Mouse (Mus musculus): Measurements from ENCODE around the gene Dppa1. TPM values are rescaled to one million over a fixed set of nuclear protein-coding genes. Genes with fewer than 3 reads are reported as not detected.

Gene Dppa1
- total RNA-seq, 2 experiments from 2014 or later, result not detected

GRCm38 (mm10) chr11:46561096-46561495, 68.0 kb downstream of the Dppa1 start:
- no peak for ATAC-seq (replicated peaks; ENCODE audit: poor library complexity)

Other genes starting within 250 kb of the Dppa1 start
- 0.91 TPM in 1 of 2 replicates, not detected in the other for gene Itk, start 239.7 kb downstream of the Dppa1 start, total RNA-seq (2015)
- 0.46 and 0.95 TPM in 2 replicates for gene Itk, start 239.7 kb downstream of the Dppa1 start, total RNA-seq (2017)
- gene Fam71b, start 232.7 kb downstream of the Dppa1 start, total RNA-seq (2015), result not detected in 2 replicates
- not detected in 2 replicates for gene Fam71b, start 232.7 kb downstream of the Dppa1 start, total RNA-seq (2017)
- 63.6 and 72.4 TPM in 2 replicates for gene Med7, start 192.3 kb downstream of the Dppa1 start, total RNA-seq (2015)
- gene Med7, start 192.3 kb downstream of the Dppa1 start, total RNA-seq (2017), result 16.2 and 27.1 TPM in 2 replicates
- gene Havcr2, start 174.3 kb downstream of the Dppa1 start, total RNA-seq (2015), result 0.07 and 0.27 TPM in 2 replicates
- 0.54 and 0.92 TPM in 2 replicates for gene Havcr2, start 174.3 kb downstream of the Dppa1 start, total RNA-seq (2017)
- gene Gm12169, start 105.0 kb downstream of the Dppa1 start, total RNA-seq (2015), result not detected in 2 replicates
- gene Gm12169, start 105.0 kb downstream of the Dppa1 start, total RNA-seq (2017), result not detected in 2 replicates
- gene BC053393, start 57.7 kb downstream of the Dppa1 start, total RNA-seq (2015), result not detected in 2 replicates
- not detected in 2 replicates for gene BC053393, start 57.7 kb downstream of the Dppa1 start, total RNA-seq (2017)
- gene Timd2, start 77.8 kb upstream of the Dppa1 start, total RNA-seq (2015), result not detected in 2 replicates
- gene Timd2, start 77.8 kb upstream of the Dppa1 start, total RNA-seq (2017), result not detected in 2 replicates
- 0.52 TPM in 1 of 2 replicates, not detected in the other for gene Havcr1, start 105.8 kb upstream of the Dppa1 start, total RNA-seq (2015)
- gene Havcr1, start 105.8 kb upstream of the Dppa1 start, total RNA-seq (2017), result not detected in 2 replicates
- 0.20 and 0.37 TPM in 2 replicates for gene Timd4, start 181.5 kb upstream of the Dppa1 start, total RNA-seq (2015)
- gene Timd4, start 181.5 kb upstream of the Dppa1 start, total RNA-seq (2017), result not detected in 2 replicates